Mouse (Mus musculus): ENCODE results near the gene 2310057M21Rik. TPM values are rescaled to one million over a fixed set of nuclear protein-coding genes. Genes with fewer than 3 reads are reported as not detected.

2310057M21Rik gene
- polyA plus RNA-seq, 1 experiment from 2014 or later, result 24.0 TPM

DNA sequence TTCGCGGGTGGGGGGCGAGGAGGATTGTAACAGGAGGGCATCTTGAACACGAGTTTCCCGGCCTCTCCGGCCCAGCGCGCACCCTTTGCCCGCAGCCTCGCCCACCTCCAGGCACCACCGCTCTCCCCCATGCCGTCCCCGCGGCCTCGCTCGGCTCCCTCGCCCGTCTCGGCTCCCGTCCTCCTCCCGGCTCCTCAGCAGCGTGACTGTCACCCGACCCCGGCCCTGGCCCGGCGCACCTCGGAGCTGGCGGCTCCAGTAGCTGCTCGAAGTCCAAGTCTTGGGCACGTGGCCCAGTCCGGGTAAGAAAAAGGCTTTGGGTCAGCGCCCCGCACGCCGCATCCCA lies 317 bp downstream of the 2310057M21Rik start:
- no peaks in the 10 kb centered on the region for H3K9me3 ChIP-seq (replicated peaks)
- peaks cover 7% of the 10 kb centered on the region; the same call in 1 of the 2 replicates for H3K27me3 ChIP-seq (ENCODE audit: low read depth, poor library complexity, severe bottlenecking)
- DNase-seq (ENCODE audit: low spot score), result no peak
- WGBS, result under 1% methylated on average over 35 of the region's 35 CpGs
- H3K4me1 ChIP-seq, result peaks cover 22% of the 10 kb centered on the region
- peaks cover 38% of the 10 kb centered on the region for H3K36me3 ChIP-seq
- H3K4me3 ChIP-seq, result peak overlapping the region; percentile 89
- peak overlapping the region; percentile 94 for H3K27ac ChIP-seq (replicated peaks)

DNA sequence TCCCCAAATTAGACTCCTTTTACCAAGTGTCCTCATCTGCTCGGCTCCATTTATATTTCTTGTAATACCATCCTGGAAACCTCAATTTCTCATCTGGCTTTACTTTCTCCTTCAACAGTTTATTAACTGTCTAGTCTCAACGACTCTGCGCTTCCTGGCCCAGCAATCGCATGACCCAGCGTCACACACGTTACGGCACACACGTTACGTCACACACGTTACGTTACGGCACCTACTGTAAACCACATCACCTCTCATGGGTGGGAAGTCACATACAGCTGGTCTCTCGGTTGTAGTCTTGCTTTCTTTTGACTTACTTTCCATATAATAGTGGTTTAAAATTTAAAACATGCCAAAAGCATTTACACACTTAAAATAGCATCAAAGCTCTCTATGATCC lies 6.5 kb downstream of the 2310057M21Rik start:
- Histone ChIP-seq H3K4me3 (no peak overlapping the region), H3K27ac (replicated peaks) (no peak overlapping the region), H3K36me3 (peaks cover 93% of the 10 kb centered on the region), H3K27me3 (ENCODE audit: low read depth, poor library complexity, severe bottlenecking) (no peaks in the 10 kb centered on the region), H3K4me1 (peaks cover 3% of the 10 kb centered on the region), H3K9me3 (replicated peaks) (no peaks in the 10 kb centered on the region)
- WGBS, result 96% methylated on average over 13 of the region's 13 CpGs
- DNase-seq (ENCODE audit: low spot score), result no peak

DNA sequence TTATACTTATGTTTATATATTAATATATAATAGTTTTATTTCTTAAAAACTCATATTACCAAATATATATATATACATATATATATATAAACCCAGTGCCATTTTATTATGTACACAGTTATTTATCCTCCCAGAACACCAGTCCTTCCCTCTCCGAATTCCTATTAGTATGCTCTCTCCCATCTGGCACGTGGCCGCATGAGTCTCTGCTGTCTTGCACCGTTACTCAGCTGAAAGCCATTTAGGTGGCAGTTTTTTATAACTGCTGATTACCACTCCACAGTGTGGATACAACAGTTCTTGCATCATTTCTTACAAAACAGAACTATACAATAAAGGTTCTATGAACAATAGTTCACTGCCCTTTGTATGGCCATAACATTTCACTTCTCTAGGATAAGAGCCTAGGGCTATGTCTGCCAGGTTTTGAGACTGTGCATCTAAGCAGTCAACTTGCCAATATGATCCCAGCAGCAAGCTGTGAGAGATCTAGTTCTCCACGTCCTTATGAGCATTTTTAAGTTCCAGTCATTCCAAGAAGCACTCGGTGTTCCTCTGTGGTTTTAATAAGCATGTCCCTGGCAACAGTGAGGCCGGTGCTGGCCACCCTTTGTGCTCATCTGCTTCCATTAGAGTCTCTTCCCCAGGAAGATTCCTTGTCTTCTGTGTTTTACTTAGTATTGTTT lies 16.6 kb downstream of the 2310057M21Rik start:
- Histone ChIP-seq H3K4me1 (no peaks in the 10 kb centered on the region), H3K27ac (replicated peaks) (no peak overlapping the region), H3K27me3 (ENCODE audit: low read depth, poor library complexity, severe bottlenecking) (no peaks in the 10 kb centered on the region), H3K36me3 (peaks cover 93% of the 10 kb centered on the region), H3K9me3 (replicated peaks) (no peaks in the 10 kb centered on the region), H3K4me3 (no peak overlapping the region)
- 85% methylated on average over 7 of the region's 7 CpGs for WGBS
- no peak for DNase-seq (ENCODE audit: low spot score)

DNA sequence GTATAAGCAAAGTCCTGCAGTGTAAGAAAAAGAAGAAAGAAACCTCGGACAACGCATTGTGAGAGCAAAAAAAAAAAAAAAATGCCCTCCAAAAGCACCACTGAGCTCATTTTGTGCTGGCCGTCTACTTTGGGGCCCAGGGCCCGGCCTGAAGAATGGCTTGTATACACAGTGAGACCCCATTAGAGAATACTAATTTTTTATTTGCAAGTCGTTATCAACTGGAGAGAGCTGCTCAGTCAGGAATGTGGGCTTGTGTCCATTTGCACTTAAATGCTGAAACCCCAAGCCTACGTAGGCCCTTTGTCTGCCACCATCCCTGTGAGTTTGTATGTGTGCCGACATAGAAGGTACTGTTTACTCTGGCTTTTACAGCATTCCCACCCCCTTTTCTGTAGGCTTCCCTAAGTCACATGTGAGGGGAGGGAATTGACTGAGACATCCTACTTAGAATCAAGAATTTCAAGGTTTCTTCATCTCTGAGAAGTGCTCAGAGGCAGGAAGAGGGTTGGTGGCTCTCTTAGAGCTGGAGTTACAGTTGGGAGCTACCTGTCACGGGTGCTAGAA lies 25.0 kb downstream of the 2310057M21Rik start:
- WGBS, result 67% methylated on average over 8 of the region's 8 CpGs
- DNase-seq (ENCODE audit: low spot score), result no peak
- no peaks in the 10 kb centered on the region for H3K27me3 ChIP-seq (ENCODE audit: low read depth, poor library complexity, severe bottlenecking)
- H3K36me3 ChIP-seq, result peaks cover 35% of the 10 kb centered on the region
- peak overlapping the region; percentile 65 for H3K27ac ChIP-seq (replicated peaks)
- peaks cover 7% of the 10 kb centered on the region; the same call in 1 of the 2 replicates for H3K4me1 ChIP-seq
- no peaks in the 10 kb centered on the region for H3K9me3 ChIP-seq (replicated peaks)
- H3K4me3 ChIP-seq, result no peak overlapping the region

DNA sequence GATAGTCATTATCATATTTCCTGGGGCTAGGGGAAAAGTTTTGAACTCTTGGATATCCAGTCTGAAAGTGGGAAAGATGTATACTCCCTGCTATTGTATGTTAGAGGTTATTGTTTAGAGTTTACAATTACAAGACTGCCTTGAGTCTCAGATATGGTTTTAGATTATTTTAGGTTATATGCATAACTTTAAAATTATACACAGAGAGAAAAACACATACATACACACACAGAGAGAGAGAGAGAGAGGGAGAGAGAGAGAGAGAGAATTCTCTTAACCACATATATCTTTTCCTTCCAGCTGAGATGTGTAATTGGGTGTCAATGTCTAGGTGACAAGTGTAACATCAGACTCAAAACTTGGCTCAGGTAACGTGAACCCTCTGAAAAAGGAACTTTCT lies 29.0 kb downstream of the 2310057M21Rik start, which contains the start of gene Fam24a:
Gene Fam24a, plus strand, starts transcription at position 301 of the 400 bp plus-strand sequence.
- WGBS, result 58% methylated on average over 1 of the region's 1 CpGs
- Histone ChIP-seq H3K4me3 (no peak within 1 kb of the TSS), H3K36me3 (no peaks in the 10 kb centered on the region), H3K27ac (replicated peaks) (no peak within 1 kb of the TSS), H3K4me1 (peaks cover 7% of the 10 kb centered on the region; the same call in 1 of the 2 replicates), H3K9me3 (replicated peaks) (no peaks in the 10 kb centered on the region), H3K27me3 (ENCODE audit: low read depth, poor library complexity, severe bottlenecking) (no peaks in the 10 kb centered on the region)
- DNase-seq (ENCODE audit: low spot score), result no peak

DNA sequence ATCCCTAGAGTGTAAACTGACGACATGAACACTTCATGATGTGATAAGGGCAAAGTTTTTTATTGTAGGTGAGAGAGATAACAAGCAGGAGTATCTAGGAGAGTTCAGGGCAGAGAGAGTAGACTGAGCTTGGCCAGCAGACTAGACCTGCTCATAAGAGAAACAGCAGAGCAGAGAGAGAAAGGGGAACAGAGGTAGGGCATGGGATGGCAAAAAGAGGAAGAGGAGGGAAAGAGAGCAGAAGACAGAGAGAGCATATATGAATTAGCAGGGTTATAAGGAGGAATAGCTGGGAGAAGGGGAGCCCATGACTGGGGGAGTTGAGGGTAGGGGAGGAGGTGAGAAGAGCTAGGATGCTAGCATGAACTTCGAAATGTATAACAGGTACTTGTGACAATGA lies 30.9 kb downstream of the 2310057M21Rik start:
- Histone ChIP-seq H3K27me3 (ENCODE audit: low read depth, poor library complexity, severe bottlenecking) (no peaks in the 10 kb centered on the region), H3K4me3 (no peak overlapping the region), H3K36me3 (no peaks in the 10 kb centered on the region), H3K4me1 (no peaks in the 10 kb centered on the region), H3K27ac (replicated peaks) (no peak overlapping the region), H3K9me3 (replicated peaks) (no peaks in the 10 kb centered on the region)
- no peak for DNase-seq (ENCODE audit: low spot score)
- 87% methylated on average over 2 of the region's 2 CpGs for whole genome bisulfite sequencing

DNA sequence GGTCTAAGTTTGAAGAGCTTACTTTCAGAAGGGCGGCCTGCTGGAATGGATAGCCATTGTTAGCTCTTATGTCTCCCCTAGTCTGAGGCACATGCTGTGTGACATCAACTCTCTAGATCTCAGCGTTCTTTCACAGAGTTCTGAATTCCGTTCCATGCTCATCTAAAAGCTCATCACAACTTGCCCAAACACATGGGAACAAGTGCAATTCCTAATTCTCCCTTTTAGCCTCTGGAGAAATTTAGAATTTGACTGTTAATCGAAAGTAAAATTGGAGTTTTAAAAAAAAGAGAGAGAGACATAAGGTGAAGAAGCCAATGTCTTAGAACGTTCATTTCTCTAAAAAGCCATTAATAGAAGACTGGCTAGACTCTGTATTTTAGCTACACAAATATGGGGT lies 33.1 kb downstream of the 2310057M21Rik start, which contains the start of gene Fam24b:
Gene Fam24b, minus strand, starts transcription at position 101 of the 400 bp plus-strand sequence.
- WGBS, result 91% methylated on average over 5 of the region's 5 CpGs
- H3K4me1 ChIP-seq, result no peaks in the 10 kb centered on the region
- no peak within 1 kb of the TSS for H3K27ac ChIP-seq (replicated peaks)
- H3K4me3 ChIP-seq, result no peak within 1 kb of the TSS
- H3K36me3 ChIP-seq, result no peaks in the 10 kb centered on the region
- no peak for DNase-seq (ENCODE audit: low spot score)
- H3K27me3 ChIP-seq (ENCODE audit: low read depth, poor library complexity, severe bottlenecking), result no peaks in the 10 kb centered on the region
- no peaks in the 10 kb centered on the region for H3K9me3 ChIP-seq (replicated peaks)

DNA sequence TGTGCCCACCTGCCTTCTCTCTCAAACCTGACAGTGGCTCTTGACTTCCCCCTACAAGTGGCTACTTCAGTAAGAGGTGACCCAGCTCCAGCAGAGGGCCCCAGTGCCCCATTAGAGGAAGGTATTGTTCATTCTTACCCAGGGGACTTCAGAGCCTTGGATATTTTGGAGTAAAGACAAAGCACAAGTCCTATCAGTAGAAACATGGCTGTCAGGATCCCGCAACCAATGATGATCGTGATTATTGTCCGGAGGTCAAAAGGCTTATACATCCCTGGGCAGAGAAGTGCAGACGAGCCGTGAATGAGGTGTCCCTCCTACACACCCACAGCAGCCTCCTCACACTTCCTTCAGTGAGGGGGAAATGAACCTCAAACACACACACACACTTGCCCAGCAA lies 35.5 kb downstream of the 2310057M21Rik start:
- no peak for DNase-seq (ENCODE audit: low spot score)
- no peaks in the 10 kb centered on the region for H3K36me3 ChIP-seq
- H3K4me1 ChIP-seq, result no peaks in the 10 kb centered on the region
- WGBS, result 86% methylated on average over 5 of the region's 5 CpGs
- no peaks in the 10 kb centered on the region for H3K27me3 ChIP-seq (ENCODE audit: low read depth, poor library complexity, severe bottlenecking)
- no peak overlapping the region for H3K4me3 ChIP-seq
- no peaks in the 10 kb centered on the region for H3K9me3 ChIP-seq (replicated peaks)
- no peak overlapping the region for H3K27ac ChIP-seq (replicated peaks)

DNA sequence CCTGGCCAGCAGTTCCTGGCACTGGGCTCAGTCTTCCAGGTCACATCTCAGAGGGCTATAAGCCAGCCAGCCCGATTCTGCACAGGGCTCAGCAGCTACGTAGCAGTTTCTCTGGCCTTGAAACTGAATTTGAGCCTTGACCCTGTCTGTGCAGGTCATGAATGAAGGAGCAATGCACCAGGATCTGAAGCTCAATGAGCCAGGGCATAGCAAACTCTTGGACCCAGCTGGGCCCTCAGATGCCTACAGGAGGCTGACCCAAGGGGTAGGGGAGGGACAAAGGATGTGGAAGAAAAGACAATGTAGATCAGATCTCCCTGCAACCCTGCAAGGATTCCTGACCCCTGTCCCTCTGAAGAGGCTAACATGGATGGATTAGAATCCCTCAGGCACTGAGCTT lies 40.4 kb downstream of the 2310057M21Rik start, which contains the start of gene Cuzd1:
Gene Cuzd1, minus strand, starts transcription at position 101 of the 400 bp plus-strand sequence.
- 84% methylated on average over 2 of the region's 2 CpGs for WGBS
- DNase-seq (ENCODE audit: low spot score), result no peak
- Histone ChIP-seq H3K27ac (replicated peaks) (no peak within 1 kb of the TSS), H3K9me3 (replicated peaks) (no peaks in the 10 kb centered on the region), H3K4me1 (no peaks in the 10 kb centered on the region), H3K4me3 (no peak within 1 kb of the TSS), H3K27me3 (ENCODE audit: low read depth, poor library complexity, severe bottlenecking) (no peaks in the 10 kb centered on the region), H3K36me3 (no peaks in the 10 kb centered on the region)

DNA sequence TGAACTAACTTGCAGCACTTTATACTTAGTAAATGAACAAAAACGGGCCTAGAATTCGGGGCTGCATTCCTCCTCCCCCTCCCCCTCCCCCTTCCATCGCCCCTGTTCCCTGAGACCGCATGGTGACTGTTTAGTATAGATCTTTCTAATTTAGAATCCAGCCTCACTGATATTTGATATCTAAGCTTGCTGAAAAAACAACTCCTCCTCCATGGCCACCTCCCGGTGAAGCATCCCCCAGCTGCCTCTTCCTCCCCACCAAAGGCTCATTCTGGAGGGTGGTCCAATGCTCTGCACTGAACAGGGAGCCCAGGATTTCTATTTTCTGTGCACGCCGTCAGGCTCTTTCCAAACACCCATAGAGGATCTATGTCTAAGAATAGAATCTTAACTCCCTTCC lies 44.2 kb downstream of the 2310057M21Rik start:
- no peak for DNase-seq (ENCODE audit: low spot score)

DNA sequence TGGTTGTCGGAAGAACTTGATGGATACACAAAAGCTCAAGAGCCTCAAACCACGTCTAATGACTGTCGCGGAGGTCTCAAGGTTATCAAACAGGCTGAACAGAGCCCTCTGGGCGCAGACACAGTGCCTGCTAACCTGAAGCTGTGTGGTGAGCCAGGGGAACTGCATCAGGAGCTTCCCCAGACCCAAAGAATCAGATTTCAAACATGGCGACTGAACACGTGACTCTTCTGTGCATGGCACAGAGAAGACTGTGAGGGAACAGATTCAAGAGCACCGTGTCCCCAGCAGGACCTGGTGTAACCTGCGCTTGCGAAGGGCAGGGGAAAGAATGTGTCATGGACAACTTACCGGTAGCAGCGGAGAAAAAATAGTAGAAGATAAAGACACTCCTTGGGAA lies 45.0 kb downstream of the 2310057M21Rik start:
- no peak for DNase-seq (ENCODE audit: low spot score)
- no peaks in the 10 kb centered on the region for H3K36me3 ChIP-seq
- no peaks in the 10 kb centered on the region for H3K9me3 ChIP-seq (replicated peaks)
- H3K4me1 ChIP-seq, result no peaks in the 10 kb centered on the region
- 74% methylated on average over 12 of the region's 12 CpGs for WGBS
- H3K27ac ChIP-seq (replicated peaks), result no peak overlapping the region
- no peak overlapping the region for H3K4me3 ChIP-seq
- H3K27me3 ChIP-seq (ENCODE audit: low read depth, poor library complexity, severe bottlenecking), result no peaks in the 10 kb centered on the region

More for the DNA sequence above, 44.2 kb downstream of the 2310057M21Rik start:
- no peaks in the 10 kb centered on the region for H3K36me3 ChIP-seq
- H3K27ac ChIP-seq (replicated peaks), result no peak overlapping the region
- no peak overlapping the region for H3K4me3 ChIP-seq
- 89% methylated on average over 5 of the region's 7 CpGs for WGBS
- H3K4me1 ChIP-seq, result no peaks in the 10 kb centered on the region
- H3K9me3 ChIP-seq (replicated peaks), result no peaks in the 10 kb centered on the region
- no peaks in the 10 kb centered on the region for H3K27me3 ChIP-seq (ENCODE audit: low read depth, poor library complexity, severe bottlenecking)

DNA sequence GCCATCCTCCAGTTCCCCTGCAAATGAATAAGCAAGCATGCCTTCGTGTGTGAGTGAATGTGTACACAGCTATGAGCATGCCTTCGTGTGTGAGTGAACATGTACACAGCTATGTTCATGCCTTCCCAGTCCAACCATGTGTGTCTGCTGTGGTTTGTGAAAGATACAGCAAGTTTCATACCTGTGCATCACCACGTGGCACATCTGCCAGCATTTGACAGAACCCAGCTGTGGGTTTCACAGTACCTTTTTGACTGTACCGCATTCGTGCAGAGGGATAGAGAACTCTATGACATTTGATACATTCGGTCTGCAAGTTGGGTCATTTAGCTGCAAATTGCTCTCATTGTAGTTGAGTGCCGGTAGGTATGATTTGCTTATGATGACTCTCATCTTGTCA lies 48.1 kb downstream of the 2310057M21Rik start:
- H3K4me3 ChIP-seq, result no peak overlapping the region
- no peak overlapping the region for H3K27ac ChIP-seq (replicated peaks)
- no peaks in the 10 kb centered on the region for H3K9me3 ChIP-seq (replicated peaks)
- H3K36me3 ChIP-seq, result no peaks in the 10 kb centered on the region
- DNase-seq (ENCODE audit: low spot score), result no peak
- H3K27me3 ChIP-seq (ENCODE audit: low read depth, poor library complexity, severe bottlenecking), result no peaks in the 10 kb centered on the region
- 87% methylated on average over 7 of the region's 7 CpGs for WGBS
- no peaks in the 10 kb centered on the region for H3K4me1 ChIP-seq

DNA sequence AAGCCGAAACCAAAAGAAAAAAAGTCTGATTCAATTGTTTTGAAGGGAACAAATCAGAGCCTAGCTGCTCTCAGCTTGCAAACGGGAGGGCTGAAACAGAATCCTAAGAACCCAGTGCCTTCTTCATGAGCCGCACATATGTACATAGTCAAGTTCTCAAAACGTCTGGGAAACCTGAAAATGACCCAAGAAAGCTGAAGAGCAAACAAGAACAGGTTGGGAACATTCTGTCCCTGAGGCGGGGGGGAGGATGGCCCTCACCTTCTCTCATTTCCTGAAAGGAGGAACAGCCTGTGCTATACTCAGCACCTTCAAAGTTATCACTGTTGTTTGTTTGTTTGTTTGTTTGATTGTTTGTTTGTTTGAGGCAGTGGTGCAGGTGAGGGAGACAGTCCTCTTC lies 55.8 kb downstream of the 2310057M21Rik start:
- H3K4me3 ChIP-seq, result no peak overlapping the region
- no peak for DNase-seq (ENCODE audit: low spot score)
- H3K9me3 ChIP-seq (replicated peaks), result no peaks in the 10 kb centered on the region
- H3K36me3 ChIP-seq, result no peaks in the 10 kb centered on the region
- H3K27me3 ChIP-seq (ENCODE audit: low read depth, poor library complexity, severe bottlenecking), result no peaks in the 10 kb centered on the region
- H3K27ac ChIP-seq (replicated peaks), result no peak overlapping the region
- H3K4me1 ChIP-seq, result no peaks in the 10 kb centered on the region
- WGBS, result 80% methylated on average over 5 of the region's 5 CpGs

Measured in midbrain, embryonic 10.5 days (tissue).